Mouse (Mus musculus) right cerebral cortex, postnatal 14 days (tissue): ENCODE data around the gene Kifc3.
"Not testable (repeated sequence)": the region's sequence is repeated elsewhere in the genome, so short reads cannot be mapped to it uniquely, and the experiment has no call there.

Experiments
- DNase-seq: peaks from one replicate; pipeline ENCODE4 v3.0.0; 2022

Gene Kifc3

GRCm38 (mm10) chr8:95201491-95201890 lies 1.1 kb downstream of the Kifc3 start:
- DNase-seq = no peak

DNA sequence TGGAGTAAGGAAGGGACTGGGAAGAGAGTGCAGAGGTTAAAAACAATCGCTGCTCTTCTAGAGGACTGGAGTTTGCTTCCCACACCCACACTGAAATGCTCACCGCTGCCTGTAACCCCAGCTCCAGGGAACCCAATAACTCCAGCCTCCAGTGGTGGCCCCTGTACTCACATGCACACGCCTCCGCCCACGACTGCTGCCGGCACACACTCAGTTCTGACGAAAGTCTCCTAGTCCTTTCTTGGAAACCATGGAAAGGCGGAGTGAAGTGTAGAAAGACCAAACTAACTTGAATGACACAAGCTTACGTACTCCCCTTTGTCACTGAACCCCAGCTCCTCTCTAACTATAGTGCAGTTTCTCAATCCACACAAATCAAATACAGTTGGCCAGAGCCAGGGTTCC lies 2.6 kb downstream of the Kifc3 start:
- no peak for DNase-seq

GRCm38 (mm10) chr8:95195728-95196127 lies 6.9 kb downstream of the Kifc3 start:
- DNase-seq = no peak

GRCm38 (mm10) chr8:95191497-95192175 lies 11.0 kb downstream of the Kifc3 start:
- DNase-seq = no peak

DNA sequence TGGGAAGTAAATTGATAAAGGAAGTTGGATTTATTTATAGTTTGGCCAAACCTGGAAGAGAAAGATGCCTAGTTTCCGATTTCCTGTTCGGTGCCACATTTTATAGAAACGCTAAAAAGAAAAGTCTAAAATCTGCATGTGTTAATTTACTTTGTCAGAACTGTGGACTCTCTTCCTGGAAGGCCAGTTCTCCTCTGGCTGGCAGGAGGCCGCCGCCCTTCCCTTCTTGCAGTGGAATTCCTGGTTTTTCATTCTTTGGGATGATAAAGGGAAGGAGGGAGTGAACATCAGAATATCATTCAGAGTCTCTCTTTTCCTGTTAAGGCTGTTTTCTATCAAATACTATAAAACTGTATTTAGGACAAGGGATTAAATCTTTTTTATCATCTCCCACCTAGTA lies 15.0 kb downstream of the Kifc3 start:
- DNase-seq = no peak

DNA sequence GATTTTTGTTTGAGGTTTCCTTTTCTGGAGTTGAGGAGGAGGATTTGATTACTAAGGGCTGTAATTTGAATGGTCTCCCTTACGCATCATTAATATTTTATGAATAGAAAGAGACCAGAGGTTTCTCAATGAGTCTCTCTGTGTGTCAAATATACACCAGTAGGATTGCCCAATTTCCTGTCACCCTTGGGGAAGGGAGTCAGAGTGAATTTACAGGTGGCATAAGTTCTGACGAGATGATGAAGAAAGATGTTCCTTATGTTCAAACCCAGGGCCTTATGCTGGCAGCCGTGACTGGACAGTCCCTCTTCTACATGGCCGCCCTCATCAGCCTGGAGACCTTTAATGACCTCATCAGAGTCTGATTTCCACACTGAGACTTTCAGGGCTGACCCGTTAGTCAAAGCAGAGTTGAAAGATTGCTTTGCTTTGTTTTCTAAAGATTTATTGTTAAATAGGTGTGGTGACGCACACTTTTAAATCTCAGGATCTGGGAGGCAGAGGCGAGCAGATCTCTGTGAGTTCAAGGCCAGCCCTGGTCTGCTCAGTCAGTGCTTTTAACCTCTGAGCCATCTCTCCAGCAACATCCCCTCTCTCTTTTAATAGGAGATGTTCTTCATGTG lies 16.6 kb downstream of the Kifc3 start:
- no peak for DNase-seq

GRCm38 (mm10) chr8:95185104-95185503 lies 17.5 kb downstream of the Kifc3 start:
- no peak for DNase-seq

GRCm38 (mm10) chr8:95184171-95184570 lies 18.4 kb downstream of the Kifc3 start:
- no peak for DNase-seq

DNA sequence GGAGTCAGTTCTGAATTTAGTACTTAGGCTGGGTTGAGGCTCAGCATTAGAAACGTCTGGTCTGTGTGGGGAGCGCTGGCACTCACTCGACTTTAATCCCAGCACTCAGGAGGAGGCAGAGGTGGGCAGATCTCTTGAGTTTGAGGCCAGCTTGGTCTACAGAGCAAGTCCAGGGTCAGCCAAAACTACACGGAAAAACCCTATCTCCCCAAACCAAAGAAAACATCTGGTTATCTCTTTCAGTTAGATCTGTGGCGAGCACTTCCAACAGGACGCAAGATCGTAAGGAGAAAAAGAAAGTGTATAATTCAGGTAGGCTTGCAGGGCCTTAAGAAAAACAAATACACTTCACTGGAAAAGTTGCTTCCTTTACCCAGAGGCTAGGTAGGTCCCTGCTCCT lies 20.8 kb downstream of the Kifc3 start:
- no peak for DNase-seq

DNA sequence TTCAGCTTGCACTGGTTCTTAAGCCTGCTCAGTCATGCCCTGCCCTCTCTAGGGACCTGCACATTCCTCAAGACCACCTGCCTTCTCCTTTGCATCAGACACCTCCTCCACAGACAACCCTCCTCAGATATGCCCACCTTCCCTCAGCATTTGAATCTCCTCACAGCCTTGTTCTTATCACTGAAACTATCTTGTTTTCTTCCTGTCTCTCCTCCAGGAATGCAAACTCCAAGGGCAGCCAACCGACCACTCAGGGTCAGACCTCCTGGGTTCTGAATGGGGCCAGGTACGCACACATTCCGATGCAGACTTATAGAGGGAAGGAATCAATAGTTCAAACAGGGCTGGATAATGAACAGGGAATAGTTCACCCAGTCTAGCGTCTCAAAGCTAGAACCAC lies 24.4 kb downstream of the Kifc3 start:
- DNase-seq = no peak

GRCm38 (mm10) chr8:95176985-95177384 lies 25.6 kb downstream of the Kifc3 start:
- DNase-seq = no peak

DNA sequence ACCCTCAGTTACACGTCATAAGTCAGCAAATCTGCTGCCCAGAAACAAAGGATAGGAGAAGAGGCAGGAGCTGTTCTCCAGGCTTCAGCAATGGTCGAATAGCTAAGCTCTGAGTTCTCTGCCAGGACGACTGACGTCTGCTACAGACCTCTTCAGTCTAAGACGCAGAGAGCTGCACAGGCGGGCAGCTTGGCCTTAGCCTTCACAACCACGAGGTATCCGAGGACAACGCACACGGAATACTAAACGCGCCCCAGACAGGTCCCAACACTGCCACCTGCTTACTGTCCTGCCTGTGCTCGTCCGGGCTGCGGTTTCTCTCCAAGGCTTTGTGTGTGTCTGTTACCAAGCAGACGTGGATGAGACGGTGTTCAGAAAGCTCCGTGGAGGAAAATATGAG lies 26.8 kb downstream of the Kifc3 start:
- DNase-seq = peak; percentile 27

GRCm38 (mm10) chr8:95175306-95175705 lies 27.3 kb downstream of the Kifc3 start:
- no peak for DNase-seq

GRCm38 (mm10) chr8:95172433-95172832 lies 30.2 kb downstream of the Kifc3 start:
- DNase-seq = no peak

- no peak for DNase-seq
These were observed 34.9 kb downstream of the Kifc3 start for GRCm38 (mm10) chr8:95167726-95168125.

- no peak for DNase-seq
These were observed 36.2 kb downstream of the Kifc3 start for GRCm38 (mm10) chr8:95166400-95166799.

GRCm38 (mm10) chr8:95165923-95166322 lies 36.7 kb downstream of the Kifc3 start:
- DNase-seq = peak; percentile 44

DNA sequence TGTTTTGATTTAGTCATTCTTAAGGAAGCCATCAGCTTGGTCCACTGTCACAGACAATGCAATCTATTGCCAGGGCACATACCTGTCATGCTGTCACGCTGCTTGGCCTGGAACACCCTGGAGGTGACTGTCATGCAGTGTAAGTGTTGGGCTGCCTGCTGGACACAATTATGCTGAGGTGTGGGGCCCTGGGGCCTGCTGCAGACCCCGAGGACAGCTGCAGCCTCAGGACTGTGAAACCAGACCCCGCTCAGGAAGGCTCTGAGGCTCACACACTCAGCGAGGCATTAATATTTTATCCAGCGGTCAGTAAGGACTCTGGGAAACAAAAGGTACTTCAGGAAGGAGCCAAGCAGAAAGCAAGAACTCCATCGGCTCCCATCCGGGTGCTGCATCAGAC lies 38.1 kb downstream of the Kifc3 start:
- no peak for DNase-seq

- not testable (repeated sequence) for DNase-seq
These were observed 38.6 kb downstream of the Kifc3 start for GRCm38 (mm10) chr8:95163969-95164368.

GRCm38 (mm10) chr8:95162785-95163184 lies 39.8 kb downstream of the Kifc3 start:
- DNase-seq = no peak

GRCm38 (mm10) chr8:95159344-95159743 lies 43.3 kb downstream of the Kifc3 start:
- no peak for DNase-seq

GRCm38 (mm10) chr8:95158654-95159053 lies 44.0 kb downstream of the Kifc3 start:
- DNase-seq = no peak

DNA sequence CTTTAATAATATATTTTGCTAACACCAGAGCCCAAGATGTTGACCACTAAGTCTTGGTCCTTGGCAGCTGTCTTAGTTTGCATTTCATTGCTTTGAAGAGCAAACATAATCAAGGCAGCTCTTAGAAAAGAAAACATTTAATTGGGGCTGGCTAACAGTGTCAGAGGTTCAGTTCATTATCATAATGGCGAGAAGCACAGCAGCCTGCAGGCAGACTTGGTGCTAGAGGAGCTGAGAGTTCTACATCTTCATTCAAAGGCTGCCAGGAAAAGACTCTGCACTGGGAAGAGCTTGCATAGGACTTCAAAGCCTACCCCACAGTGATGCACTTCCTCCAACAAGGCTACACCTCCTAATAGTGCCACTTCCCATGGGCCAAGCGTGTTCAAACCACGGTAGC lies 45.5 kb downstream of the Kifc3 start:
- DNase-seq = no peak

DNA sequence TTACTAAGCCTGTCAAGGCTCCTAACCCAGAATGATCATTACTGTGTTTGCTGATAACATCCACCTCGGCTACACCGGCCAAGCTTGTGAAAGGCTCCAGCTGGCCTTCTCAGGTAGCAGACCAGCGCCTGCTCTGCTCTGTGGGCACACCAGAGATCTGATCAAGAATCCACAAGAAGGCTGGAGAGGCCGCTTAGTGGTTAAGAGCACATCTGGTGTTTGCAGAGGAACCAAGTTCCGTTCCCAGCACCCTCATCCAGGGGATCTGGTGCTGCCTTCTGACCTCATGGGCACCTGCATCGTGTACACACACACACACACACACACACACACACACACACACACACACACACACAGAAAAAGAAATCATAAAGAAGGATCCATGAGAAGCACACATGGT lies 46.5 kb downstream of the Kifc3 start:
- DNase-seq = no peak

- DNase-seq = no peak
These were observed 47.3 kb downstream of the Kifc3 start for GRCm38 (mm10) chr8:95155361-95155760.
